Mouse (Mus musculus) lung, embryonic 14.5 days (tissue): Measurements from ENCODE around the gene Ptp4a2. TPM values are rescaled to one million over a fixed set of nuclear protein-coding genes. Genes with fewer than 3 reads are reported as not detected.

Experiments
- ATAC-seq: fragments of 200-750 bp; cut with Nextera tagmentation; 2 replicates; pipeline ENCODE4 v1.8.0; 2017; ENCODE audit warnings: mild to moderate bottlenecking, moderate TSS enrichment, moderate library complexity; ENCODE audit not compliant: insufficient read depth
- DNase-seq: peaks from one replicate; pipeline ENCODE4 v3.0.0-alpha.2; 2015
- H3K27ac ChIP-seq: fragments of 300-500 bp; sonication (generic); 2 replicates; pipeline ENCODE4 v1.5.1; 2014; ENCODE audit warnings: low read depth, mild to moderate bottlenecking, moderate library complexity
- H3K27me3 ChIP-seq: fragments of 300-500 bp; sonication (generic); 2 replicates; pipeline ENCODE4 v1.6.1; 2014; ENCODE audit warnings: low read length, control low read depth; ENCODE audit not compliant: insufficient read depth
- H3K36me3 ChIP-seq: fragments of 300-500 bp; sonication (generic); 2 replicates; pipeline ENCODE4 v1.6.1; 2014; ENCODE audit warnings: control low read depth; ENCODE audit not compliant: insufficient read depth
- H3K4me1 ChIP-seq: fragments of 300-500 bp; sonication (generic); 2 replicates; pipeline ENCODE4 v1.6.1; 2014; ENCODE audit warnings: antibody characterized with exemption, control low read depth; ENCODE audit not compliant: insufficient read depth
- H3K4me2 ChIP-seq: fragments of 300-500 bp; sonication (generic); 2 replicates; pipeline ENCODE4 v1.6.1; 2014; ENCODE audit warnings: mild to moderate bottlenecking
- H3K4me3 ChIP-seq: fragments of 300-500 bp; sonication (generic); 2 replicates; pipeline ENCODE4 v1.5.1; 2014; ENCODE audit warnings: low read depth, low read length
- H3K9ac ChIP-seq: fragments of 300-500 bp; sonication (generic); 2 replicates; pipeline ENCODE4 v1.6.1; 2014
- H3K9me3 ChIP-seq: fragments of 300-500 bp; sonication (generic); 2 replicates; pipeline ENCODE4 v1.6.1; 2016; ENCODE audit warnings: low read depth, low read length, control low read depth
- CTCF ChIP-seq: IDR thresholded peaks from 2 replicates; pipeline ENCODE4 v1.5.1; 2016; ENCODE audit warnings: antibody characterized with exemption, low read depth
- WGBS: fragments of 180-500 bp; shearing (Covaris S2); extraction: QIAGEN DNeasy Blood & Tissue Kit; methylation state at CpG from one replicate; pipeline ENCODE4 v1.1.7; 2014; 5-methylcytosine and 5-hydroxymethylcytosine counted together
- polyA plus RNA-seq: library from polyadenylated mRNA; unstranded; fragments of >200 nt; fragmentation: Nextera tagmentation; extraction: Ambion mirVana; gene quantifications from 2 replicates; pipeline ENCODE4 v1.2.1, GENCODE M21; 2014

Gene Ptp4a2
- polyA plus RNA-seq, 1 experiment from 2014 or later, result 291 TPM

DNA sequence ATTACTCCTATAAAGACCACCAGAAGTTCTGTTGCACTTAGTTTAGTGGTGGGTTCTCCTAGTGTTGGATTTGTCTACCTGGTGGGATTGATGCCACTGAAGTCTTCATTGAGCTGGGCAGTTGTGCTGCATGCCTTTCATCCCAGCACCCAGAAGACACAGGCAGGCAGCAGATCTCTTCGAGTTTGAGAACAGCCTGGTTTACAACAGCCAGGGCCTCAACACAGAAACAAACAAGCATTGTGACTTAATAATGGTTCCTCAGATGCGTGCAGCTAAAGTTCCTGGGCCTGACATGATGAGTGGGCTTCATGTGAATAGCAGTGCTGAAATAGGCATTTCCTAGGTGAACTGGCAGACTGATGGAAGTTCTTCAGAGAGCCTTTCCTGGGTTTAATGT is 42.0 kb downstream of the Ptp4a2 start:
- no peak overlapping the region for H3K4me3 ChIP-seq
- no peaks in the 10 kb centered on the region for H3K27me3 ChIP-seq
- H3K4me1 ChIP-seq, result no peaks in the 10 kb centered on the region
- no peak for DNase-seq
- H3K9ac ChIP-seq, result no peak overlapping the region
- H3K36me3 ChIP-seq, result peaks cover 27% of the 10 kb centered on the region
- no peak for ATAC-seq
- no peak for TF ChIP-seq CTCF
- WGBS, result 73% methylated on average over 2 of the region's 2 CpGs
- H3K27ac ChIP-seq, result no peak overlapping the region
- no peak overlapping the region for H3K4me2 ChIP-seq
- no peaks in the 10 kb centered on the region for H3K9me3 ChIP-seq

DNA sequence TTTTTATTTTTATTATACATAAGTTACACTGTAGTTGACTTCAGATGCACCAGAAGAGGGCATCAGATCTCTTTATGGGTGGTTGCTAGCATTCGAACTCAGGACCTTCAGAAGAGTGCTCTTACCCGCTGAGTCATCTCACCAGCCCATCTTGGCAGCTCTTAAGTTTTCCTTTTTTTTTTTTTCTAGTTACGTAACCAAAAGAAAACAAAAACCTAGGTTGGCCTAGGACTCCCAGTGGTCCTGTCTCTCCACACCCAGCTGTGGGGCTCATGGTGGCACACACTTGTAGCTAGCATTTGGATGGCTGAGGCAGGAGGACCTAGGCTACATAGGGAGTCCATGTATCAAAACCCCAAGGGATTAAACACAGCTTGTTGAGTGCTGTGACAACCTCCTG is 43.0 kb downstream of the Ptp4a2 start:
- Histone ChIP-seq H3K27me3 (no peaks in the 10 kb centered on the region), H3K9me3 (no peaks in the 10 kb centered on the region), H3K4me1 (no peaks in the 10 kb centered on the region), H3K36me3 (peaks cover 18% of the 10 kb centered on the region), H3K4me3 (no peak overlapping the region), H3K4me2 (no peak overlapping the region), H3K27ac (no peak overlapping the region), H3K9ac (no peak overlapping the region)
- ATAC-seq (no peak), DNase-seq (no peak)
- whole genome bisulfite sequencing, result 91% methylated on average over 3 of the region's 3 CpGs
- no peak for TF ChIP-seq CTCF

GRCm38 (mm10) chr4:129854615-129855014 is 43.6 kb downstream of the Ptp4a2 start:
- Histone ChIP-seq H3K4me3 (no peak overlapping the region), H3K36me3 (peaks cover 15% of the 10 kb centered on the region), H3K27ac (no peak overlapping the region), H3K4me2 (no peak overlapping the region), H3K9me3 (no peaks in the 10 kb centered on the region), H3K4me1 (no peaks in the 10 kb centered on the region), H3K27me3 (no peaks in the 10 kb centered on the region), H3K9ac (no peak overlapping the region)
- ATAC-seq (no peak), DNase-seq (no peak)
- WGBS, result 77% methylated on average over 3 of the region's 3 CpGs
- TF ChIP-seq CTCF, result no peak

GRCm38 (mm10) chr4:129855051-129855970 is 44.3 kb downstream of the Ptp4a2 start:
- H3K4me2 ChIP-seq, result no peak overlapping the region
- no peak for TF ChIP-seq CTCF
- no peaks in the 10 kb centered on the region for H3K9me3 ChIP-seq
- no peak overlapping the region for H3K4me3 ChIP-seq
- H3K4me1 ChIP-seq, result no peaks in the 10 kb centered on the region
- no peak overlapping the region for H3K9ac ChIP-seq
- no peak overlapping the region for H3K27ac ChIP-seq
- ATAC-seq (no peak), DNase-seq (no peak)
- H3K27me3 ChIP-seq, result no peaks in the 10 kb centered on the region
- WGBS, result 63% methylated on average over 16 of the region's 16 CpGs
- H3K36me3 ChIP-seq, result peaks cover 15% of the 10 kb centered on the region

DNA sequence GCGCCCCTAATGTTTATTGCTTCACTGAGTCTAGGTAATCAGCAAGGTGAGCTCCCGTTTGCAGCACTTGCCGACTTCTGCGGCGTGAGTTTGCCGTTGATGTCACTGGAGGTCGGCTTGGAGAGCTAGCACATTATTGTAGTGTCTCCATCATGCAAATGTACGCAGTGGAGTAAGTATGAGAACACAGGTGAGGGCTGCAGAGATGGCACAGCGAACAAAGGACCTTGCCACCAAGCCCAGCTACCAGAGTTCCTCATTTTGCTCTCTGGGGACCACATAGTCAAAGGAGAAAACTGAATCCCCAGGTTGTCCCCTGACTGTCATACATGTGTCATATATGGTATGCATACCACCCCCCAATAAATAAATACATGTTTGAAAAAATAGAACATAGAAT is 49.4 kb downstream of the Ptp4a2 start:
- 87% methylated on average over 9 of the region's 9 CpGs for WGBS
- H3K4me1 ChIP-seq, result no peaks in the 10 kb centered on the region
- H3K9me3 ChIP-seq, result no peaks in the 10 kb centered on the region
- no peaks in the 10 kb centered on the region for H3K27me3 ChIP-seq
- TF ChIP-seq CTCF, result no peak
- H3K27ac ChIP-seq, result no peak overlapping the region
- H3K4me3 ChIP-seq, result no peak overlapping the region
- DNase-seq, result no peak
- H3K36me3 ChIP-seq, result no peaks in the 10 kb centered on the region
- no peak overlapping the region for H3K9ac ChIP-seq
- ATAC-seq, result no peak
- no peak overlapping the region for H3K4me2 ChIP-seq

DNA sequence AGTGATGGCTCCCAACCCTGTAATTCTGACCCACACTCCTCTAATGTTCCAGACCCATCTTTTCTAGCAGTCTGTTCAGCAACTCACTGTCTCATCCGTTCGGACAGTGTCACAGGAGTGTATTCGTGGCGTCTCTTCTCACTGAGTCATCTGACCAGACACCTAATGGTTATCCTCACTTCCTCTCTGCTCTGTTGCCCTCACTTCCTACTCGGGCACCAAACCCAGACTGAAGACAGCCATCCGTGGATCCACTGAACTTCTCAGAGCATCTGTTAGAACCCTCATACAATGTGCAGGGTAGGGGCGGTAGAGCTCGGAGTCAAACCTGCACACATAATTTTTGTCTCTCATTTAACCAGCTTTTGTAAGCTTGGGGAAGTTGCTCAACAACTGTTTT is 50.4 kb downstream of the Ptp4a2 start:
- ATAC-seq (no peak), DNase-seq (no peak)
- WGBS, result 71% methylated on average over 8 of the region's 8 CpGs
- Histone ChIP-seq H3K4me2 (no peak overlapping the region), H3K9me3 (no peaks in the 10 kb centered on the region), H3K4me3 (no peak overlapping the region), H3K9ac (no peak overlapping the region), H3K4me1 (no peaks in the 10 kb centered on the region), H3K36me3 (no peaks in the 10 kb centered on the region), H3K27ac (no peak overlapping the region), H3K27me3 (no peaks in the 10 kb centered on the region)
- no peak for TF ChIP-seq CTCF

GRCm38 (mm10) chr4:129862357-129862756 is 51.3 kb downstream of the Ptp4a2 start:
- Histone ChIP-seq H3K4me2 (no peak overlapping the region), H3K4me3 (no peak overlapping the region), H3K27me3 (no peaks in the 10 kb centered on the region), H3K27ac (no peak overlapping the region), H3K36me3 (no peaks in the 10 kb centered on the region), H3K4me1 (no peaks in the 10 kb centered on the region), H3K9me3 (no peaks in the 10 kb centered on the region), H3K9ac (no peak overlapping the region)
- no peak for TF ChIP-seq CTCF
- ATAC-seq, result no peak
- no peak for DNase-seq
- WGBS, result 87% methylated on average over 3 of the region's 3 CpGs
